Mouse (Mus musculus): ENCODE data around the gene Capn1.

The Capn1 gene

GRCm38 (mm10) chr19:5953201-5953770 is 62.4 kb downstream of the Capn1 start:
- DNase-seq (ENCODE audit: low read depth, low spot score): no peak

DNA sequence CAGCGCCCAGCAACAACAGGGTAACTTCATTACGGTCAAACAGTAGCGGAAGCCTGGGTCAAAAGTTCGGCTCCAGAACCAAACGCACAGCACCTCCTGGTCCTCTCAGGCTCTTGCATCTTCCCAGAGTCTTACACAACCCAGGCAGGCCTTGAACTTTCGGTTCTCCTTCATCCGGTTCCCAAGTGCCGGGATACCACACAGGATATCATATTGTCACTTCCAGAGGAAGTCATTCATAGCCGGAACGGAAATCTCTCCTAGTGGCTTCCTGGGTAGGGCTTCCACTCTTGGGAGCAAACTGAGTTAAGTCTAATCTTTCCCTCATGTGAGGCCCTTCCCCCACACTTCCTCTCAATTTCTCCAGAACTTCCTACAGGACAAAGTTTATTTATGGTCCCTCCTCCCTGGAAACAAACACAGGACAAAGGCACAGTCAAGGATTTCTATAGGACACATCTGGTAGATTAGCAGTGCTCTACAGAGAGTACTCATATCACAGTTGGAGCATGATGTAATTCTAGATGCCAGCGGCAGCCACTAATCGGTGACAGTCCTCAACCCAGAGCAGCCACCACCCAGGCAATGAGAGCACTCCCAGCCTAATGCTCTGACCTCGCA is 63.5 kb downstream of the Capn1 start:
- peak; percentile 74 for DNase-seq (ENCODE audit: low read depth, low spot score)

GRCm38 (mm10) chr19:5951631-5952030 is 64.1 kb downstream of the Capn1 start:
- no peak for DNase-seq (ENCODE audit: low read depth, low spot score)

DNA sequence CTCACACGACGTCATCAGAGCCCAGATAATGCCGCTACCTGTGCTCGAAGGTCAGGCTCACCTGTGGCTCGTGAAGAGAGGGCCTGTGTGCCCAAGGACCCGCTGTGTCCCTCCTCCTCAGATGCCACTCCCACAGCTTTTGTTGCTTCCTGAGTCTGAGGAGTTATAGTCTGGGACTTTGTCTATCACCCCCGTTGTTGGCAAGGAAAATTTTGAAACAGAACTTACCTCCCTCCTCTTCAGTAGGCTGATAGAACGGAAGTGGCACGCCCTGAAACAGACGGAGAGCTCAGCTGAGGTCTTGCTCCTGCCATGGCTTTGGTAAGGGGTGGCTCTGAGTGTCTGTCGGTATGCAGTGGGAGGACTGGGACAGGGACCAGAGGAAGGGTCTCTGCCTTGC is 65.5 kb downstream of the Capn1 start:
- no peak for DNase-seq (ENCODE audit: low read depth, low spot score)

DNA sequence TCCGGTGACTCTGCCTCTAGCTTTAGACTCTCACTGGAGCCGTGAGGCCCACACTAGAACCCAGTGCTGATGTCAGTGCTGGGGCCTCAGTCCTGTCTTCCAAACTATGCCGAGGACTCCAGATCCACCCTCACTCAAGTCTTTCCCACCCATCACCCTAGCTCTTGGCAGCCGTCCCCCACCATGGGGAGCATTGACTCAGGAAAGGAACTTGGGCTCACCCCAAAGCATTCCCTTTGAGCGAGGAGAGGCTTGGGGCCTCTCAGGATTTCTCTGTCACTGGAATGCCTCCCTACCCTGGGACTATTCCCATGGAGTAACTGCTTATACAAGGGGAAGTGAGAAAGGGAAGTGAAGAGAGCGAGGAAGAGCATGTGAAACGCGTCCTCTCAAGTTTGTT is 69.8 kb downstream of the Capn1 start:
- DNase-seq (ENCODE audit: low read depth, low spot score): no peak

- peak; percentile 50 for DNase-seq (ENCODE audit: low read depth, low spot score)
Measured at GRCm38 (mm10) chr19:5945027-5945426, 70.7 kb downstream of the Capn1 start.

GRCm38 (mm10) chr19:5944145-5944544 is 71.6 kb downstream of the Capn1 start:
- DNase-seq (ENCODE audit: low read depth, low spot score): no peak

DNA sequence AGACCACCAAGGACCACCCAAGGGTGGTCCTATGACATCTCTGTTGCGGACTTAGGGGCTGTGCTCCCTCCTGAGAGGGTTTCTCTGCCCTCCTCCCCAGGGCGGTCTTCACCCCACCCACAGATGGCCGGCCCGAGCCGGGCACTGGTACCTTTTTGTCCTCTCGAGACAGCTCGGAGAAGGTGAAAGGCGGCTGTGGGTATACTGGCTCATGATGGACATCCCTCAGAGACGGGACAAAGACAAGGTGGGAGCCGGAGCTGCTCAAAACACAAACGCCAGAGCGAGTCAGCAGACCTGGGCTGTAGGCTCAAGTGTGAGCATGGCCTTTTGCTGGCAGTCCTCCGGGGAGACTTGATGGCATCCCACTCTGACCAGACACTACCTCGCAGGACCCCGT is 72.3 kb downstream of the Capn1 start:
- DNase-seq (ENCODE audit: low read depth, low spot score): no peak

GRCm38 (mm10) chr19:5942581-5942980 is 73.1 kb downstream of the Capn1 start:
- DNase-seq (ENCODE audit: low read depth, low spot score): no peak

GRCm38 (mm10) chr19:5940656-5941055 is 75.0 kb downstream of the Capn1 start:
- DNase-seq (ENCODE audit: low read depth, low spot score): no peak

DNA sequence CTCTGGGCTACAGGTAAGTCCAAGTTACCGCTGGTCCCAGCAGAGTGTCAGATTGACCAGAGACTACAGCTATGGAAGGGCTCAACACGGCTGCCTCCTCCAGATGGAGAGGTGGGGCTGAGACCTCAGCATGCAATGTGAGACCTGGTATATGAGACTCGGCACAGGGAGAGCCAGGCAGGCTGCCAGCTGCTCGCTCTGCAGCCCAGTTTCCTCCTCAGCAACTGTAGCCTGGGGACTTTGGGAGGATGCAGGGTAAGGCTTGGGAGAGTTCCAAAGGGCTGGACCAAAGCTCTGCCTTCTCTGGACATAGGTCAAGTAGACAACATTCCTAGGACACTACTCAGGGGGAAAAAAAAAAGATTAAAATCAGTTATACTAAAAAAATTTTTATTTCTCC is 75.5 kb downstream of the Capn1 start:
- DNase-seq (ENCODE audit: low read depth, low spot score): no peak

- no peak for DNase-seq (ENCODE audit: low read depth, low spot score)
Measured at GRCm38 (mm10) chr19:5939715-5940114, 76.0 kb downstream of the Capn1 start.
